Mouse (Mus musculus) yolk sac, embryonic 10.5 days (tissue): ENCODE data around the gene Zbbx.
A peak's percentile ranks its signal among the peaks of the same experiment; 100 is the strongest.

Source experiments
- DNase-seq: peaks from one replicate; pipeline ENCODE4 v3.0.0-alpha.2; 2017; ENCODE audit warnings: low spot score

Gene Zbbx

DNA sequence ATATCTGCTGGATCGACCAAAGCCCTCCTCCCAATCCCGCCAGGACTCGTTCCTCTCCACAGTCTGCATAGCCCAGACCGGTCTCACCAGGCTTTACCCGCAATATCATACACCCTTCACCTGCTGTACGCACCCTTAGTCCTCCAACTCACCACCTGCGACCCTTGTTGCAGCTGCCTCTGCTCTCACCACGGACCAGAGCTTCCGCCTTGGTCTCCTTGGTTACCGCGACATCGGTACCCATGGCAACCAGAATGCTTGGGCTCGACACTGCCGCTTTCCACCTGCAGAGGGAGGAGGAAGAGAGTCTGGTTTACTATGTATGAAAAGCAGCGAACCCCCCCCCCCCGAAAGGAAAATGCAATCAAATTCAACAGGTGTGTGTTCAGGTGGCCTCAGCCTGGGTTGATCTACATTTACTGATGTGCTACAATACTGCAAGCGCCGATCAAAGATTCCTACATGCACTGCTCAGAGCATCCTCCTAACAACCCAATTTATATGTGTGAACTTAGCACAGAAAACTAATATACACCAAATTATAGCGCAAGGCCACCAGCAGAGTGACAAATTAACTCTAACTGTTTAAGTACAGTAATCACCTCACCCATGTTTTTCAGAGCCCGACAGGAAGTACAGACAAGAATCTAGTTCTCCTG, at the start of gene Zbbx:
Gene Zbbx, minus strand, starts transcription at position 197 of the 659 bp plus-strand sequence.
- DNase-seq, result peak; percentile 32

GRCm38 (mm10) chr3:75202808-75203503, 38.1 kb upstream of the Zbbx start:
- peak; percentile 8 for DNase-seq

- DNase-seq, result no peak
Measured at GRCm38 (mm10) chr3:75182606-75183005, 17.8 kb upstream of the Zbbx start.

DNA sequence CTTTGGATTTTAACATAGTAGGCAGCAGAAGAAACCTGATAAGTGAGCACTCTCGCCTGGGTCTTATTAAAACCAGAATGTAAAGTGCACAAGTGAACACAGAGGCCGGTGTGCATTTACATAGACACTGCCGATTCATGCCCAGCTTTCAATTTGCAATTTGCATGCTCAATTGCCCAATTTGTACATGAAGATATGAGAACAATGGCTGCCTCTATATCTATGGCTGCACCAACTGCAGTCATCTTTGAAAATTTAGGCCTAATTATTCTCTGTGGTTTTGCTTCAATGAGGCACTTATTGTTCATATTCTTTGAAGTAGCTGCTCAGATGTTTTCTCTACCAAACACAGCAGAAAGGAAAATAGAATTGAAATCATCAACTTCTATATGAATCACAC, 23.0 kb downstream of the Zbbx start:
- DNase-seq, result no peak

DNA sequence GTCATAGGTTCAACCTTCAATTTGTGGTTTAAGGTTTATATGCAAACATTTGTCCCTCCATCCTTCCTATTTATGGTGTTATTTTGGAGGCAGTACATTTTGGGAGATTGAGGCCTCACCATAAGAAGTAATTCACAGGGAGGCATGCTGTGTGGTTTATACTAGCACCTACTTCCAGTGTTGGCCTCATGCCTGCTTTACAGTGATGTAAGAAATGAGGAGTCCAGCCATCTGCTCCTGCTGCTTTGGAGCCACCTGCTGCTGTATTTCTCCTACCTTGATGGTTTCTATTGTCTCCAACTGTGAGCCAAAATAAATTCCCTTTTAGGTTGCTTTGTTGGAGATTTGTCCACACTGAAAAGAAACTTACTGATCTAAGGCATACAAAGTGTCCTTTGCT, 60.0 kb downstream of the Zbbx start:
- DNase-seq, result no peak

DNA sequence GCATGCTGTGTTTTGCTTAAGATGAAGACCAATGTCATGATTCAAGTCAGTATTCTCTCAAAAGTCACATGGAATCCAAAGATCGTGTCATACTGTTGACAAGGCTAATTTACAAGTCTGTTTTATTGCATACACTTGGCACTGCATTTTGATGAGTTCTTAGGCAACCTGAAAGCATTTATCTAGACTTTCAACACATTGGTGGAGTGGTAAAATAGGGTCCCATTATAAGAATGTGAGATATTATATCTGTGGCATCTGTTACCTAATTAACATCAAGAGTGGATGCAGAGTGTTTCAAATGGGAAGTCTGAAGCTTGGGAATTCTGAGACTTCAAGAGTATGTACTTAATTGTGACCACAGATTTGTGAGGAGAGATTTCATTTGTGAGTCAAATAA, 79.1 kb downstream of the Zbbx start:
- no peak for DNase-seq

GRCm38 (mm10) chr3:75078906-75079305, 85.9 kb downstream of the Zbbx start:
- no peak for DNase-seq

GRCm38 (mm10) chr3:75009701-75010100, 155.1 kb downstream of the Zbbx start:
- no peak for DNase-seq
